Mouse (Mus musculus) liver, embryonic 14.5 days (tissue): Measurements from ENCODE around the gene Mprip. TPM values are rescaled to one million over a fixed set of nuclear protein-coding genes. Genes with fewer than 3 reads are reported as not detected.
"Not testable (repeated sequence)": the region's sequence is repeated elsewhere in the genome, so short reads cannot be mapped to it uniquely, and the experiment has no call there.

Source experiments
- ATAC-seq: fragments of 200-750 bp; cut with Nextera tagmentation; 2 replicates; pipeline ENCODE4 v1.8.0; 2017; ENCODE audit warnings: moderate number of reproducible peaks, mild to moderate bottlenecking, moderate library complexity; ENCODE audit not compliant: insufficient read depth
- DNase-seq, 3 experiments: peaks; one replicate each; pipeline ENCODE4 v3.0.0-alpha.2; 2012 to 2013; ENCODE audit warnings: low read depth in 3 of 3, low spot score in 3 of 3
- H3K27ac ChIP-seq: fragments of 300-500 bp; sonication (generic); 2 replicates; pipeline ENCODE4 v1.5.1; 2014; ENCODE audit warnings: moderate library complexity, mild to moderate bottlenecking, control low read depth, inconsistent platforms
- H3K27me3 ChIP-seq: fragments of 300-500 bp; sonication (generic); 2 replicates; pipeline ENCODE4 v1.6.1; 2014; ENCODE audit warnings: mild to moderate bottlenecking, low read length, moderate library complexity; ENCODE audit not compliant: control insufficient read depth, insufficient read depth
- H3K36me3 ChIP-seq: fragments of 300-500 bp; sonication (generic); replicated peaks from 2 replicates; pipeline ENCODE4 v1.6.1; 2014; ENCODE audit warnings: low read depth; ENCODE audit not compliant: control insufficient read depth, insufficient read depth
- H3K4me1 ChIP-seq, 2 experiments: fragments of 200-500 bp in 1 of 2; fragments of 300-500 bp in 1 of 2; sonication (generic) in 1 of 2; replicated peaks; 2 replicates each; pipeline ENCODE4 v1.6.1; 2012 to 2014; ENCODE audit warnings: antibody characterized with exemption in 1 of 2, inconsistent platforms in 1 of 2, low read length in 1 of 2; ENCODE audit not compliant: control insufficient read depth in 2 of 2, insufficient read depth in 2 of 2
- H3K4me2 ChIP-seq: fragments of 300-500 bp; sonication (generic); 2 replicates; pipeline ENCODE4 v1.6.1; 2014; ENCODE audit warnings: low read depth, mild to moderate bottlenecking, control low read depth, moderate library complexity
- H3K4me3 ChIP-seq, 2 experiments: fragments of 200-500 bp in 1 of 2; fragments of 300-500 bp in 1 of 2; sonication (generic) in 1 of 2; 2 replicates each; pipeline ENCODE4 v1.5.1; 2012 to 2014; ENCODE audit warnings: low read depth in 2 of 2, low read length in 2 of 2, mild to moderate bottlenecking in 2 of 2, control low read depth in 1 of 2, inconsistent platforms in 1 of 2, moderate library complexity in 1 of 2; ENCODE audit not compliant: insufficient read depth in 1 of 2
- H3K9ac ChIP-seq: fragments of 300-500 bp; sonication (generic); replicated peaks from 2 replicates; pipeline ENCODE4 v1.6.1; 2014; ENCODE audit warnings: mild to moderate bottlenecking, control low read depth, moderate library complexity
- H3K9me3 ChIP-seq: fragments of 300-500 bp; sonication (generic); 2 replicates; pipeline ENCODE4 v1.6.1; 2016; ENCODE audit warnings: low read length, mixed read lengths; ENCODE audit not compliant: control insufficient read depth
- CTCF ChIP-seq: IDR thresholded peaks from 2 replicates; pipeline ENCODE4 v1.5.1; 2016; ENCODE audit warnings: antibody characterized with exemption, low read depth, control low read depth
- EP300 ChIP-seq: IDR thresholded peaks from 2 replicates; pipeline ENCODE4 v1.6.1; 2016; ENCODE audit warnings: antibody characterized with exemption, low read depth
- WGBS: fragments of 180-500 bp; shearing (Covaris S2); extraction: QIAGEN DNeasy Blood & Tissue Kit; methylation state at CpG from one replicate; pipeline ENCODE4 v1.1.7; 2014; ENCODE audit not compliant: insufficient replicate concordance; 5-methylcytosine and 5-hydroxymethylcytosine counted together
- polyA plus RNA-seq, 2 experiments: library from polyadenylated mRNA; depleted of rRNA in 1 of 2; stranded (reverse) in 1 of 2; unstranded in 1 of 2; fragments of >200 nt; fragmentation: Nextera tagmentation in 1 of 2; extraction: Ambion mirVana in 1 of 2; gene quantifications; 2 replicates each; pipeline versions ENCODE4 v1.2.1 to v1.2.3; 2012 to 2014

The Mprip gene
- 10.8 and 14.6 TPM in 2 replicates for polyA plus RNA-seq (2012; rRNA removed)
- 10.2 and 15.7 TPM in 2 replicates for polyA plus RNA-seq (2014; fragmentation: Nextera tagmentation; extraction: Ambion mirVana)

- Histone ChIP-seq H3K9ac (peak within 1 kb of the TSS; percentile 60), H3K9me3 (no peaks in the 10 kb centered on the region), H3K4me1 (peaks cover 13 to 24% of the 10 kb centered on the region in 2 experiments), H3K4me3 (peak within 1 kb of the TSS; percentile 72 to 73), H3K36me3 (no peaks in the 10 kb centered on the region), H3K27me3 (no peaks in the 10 kb centered on the region), H3K27ac (no peak within 1 kb of the TSS), H3K4me2 (peak within 1 kb of the TSS; percentile 94)
- 81% methylated on average over 3 of the region's 3 CpGs for WGBS
- DNase-seq (no peak), ATAC-seq (no peak)
- TF ChIP-seq EP300: no peak
- TF ChIP-seq CTCF: no peak
Measured at GRCm38 (mm10) chr11:59661005-59661404, at the start of gene Mprip. Gene Mprip, plus strand, starts transcription at chr11:59661305.

GRCm38 (mm10) chr11:59611646-59612045, 49.5 kb upstream of the Mprip start:
- TF ChIP-seq EP300 (no peak), CTCF (no peak)
- H3K27me3 ChIP-seq: no peaks in the 10 kb centered on the region
- DNase-seq: no peak

GRCm38 (mm10) chr11:59614120-59614519, 47.0 kb upstream of the Mprip start:
- Histone ChIP-seq H3K27me3 (no peaks in the 10 kb centered on the region), H3K36me3 (no peaks in the 10 kb centered on the region), H3K27ac (no peak overlapping the region), H3K4me3 (no peak overlapping the region), H3K4me2 (no peak overlapping the region), H3K4me1 (no peaks in the 10 kb centered on the region), H3K9me3 (no peaks in the 10 kb centered on the region), H3K9ac (no peak overlapping the region)
- no peak for TF ChIP-seq EP300
- TF ChIP-seq CTCF: peak; percentile 21; the same call in 1 of the 2 replicates
- ATAC-seq (no peak), DNase-seq (no peak)
- 54% methylated on average over 4 of the region's 4 CpGs for WGBS

More at GRCm38 (mm10) chr11:59611646-59612045, 49.5 kb upstream of the Mprip start:
- H3K4me1 ChIP-seq: no peaks in the 10 kb centered on the region
- H3K4me3 ChIP-seq: no peak overlapping the region
- H3K9me3 ChIP-seq: no peaks in the 10 kb centered on the region
- H3K27ac ChIP-seq: no peak overlapping the region
- H3K36me3 ChIP-seq: no peaks in the 10 kb centered on the region
- no peak for ATAC-seq
- 60% methylated on average over 5 of the region's 5 CpGs for WGBS
- no peak overlapping the region for H3K4me2 ChIP-seq
- no peak overlapping the region for H3K9ac ChIP-seq

DNA sequence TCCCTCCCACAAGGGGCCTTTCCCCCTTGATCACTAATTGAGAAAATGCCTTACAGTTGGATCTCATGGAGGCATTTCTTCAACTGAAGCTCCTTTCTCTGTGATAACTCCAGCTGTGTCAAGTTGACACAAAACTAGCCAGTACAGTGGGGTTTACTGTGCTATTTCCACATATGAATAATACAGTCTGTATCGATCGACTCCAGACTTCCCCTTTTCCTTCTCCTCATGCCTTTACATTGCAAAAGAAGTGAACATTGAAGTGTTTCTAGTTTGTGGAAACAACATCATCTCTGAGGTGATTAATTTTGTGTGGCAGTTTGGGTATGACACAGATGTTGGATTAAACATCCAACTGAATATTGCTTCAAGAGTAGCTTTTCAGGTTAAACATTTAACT, 44.1 kb upstream of the Mprip start:
- WGBS: 63% methylated on average over 2 of the region's 2 CpGs
- not testable (repeated sequence) for H3K36me3 ChIP-seq, H3K9me3 ChIP-seq, DNase-seq, ATAC-seq, H3K4me3 ChIP-seq, H3K4me1 ChIP-seq, H3K27ac ChIP-seq, H3K27me3 ChIP-seq, H3K9ac ChIP-seq, H3K4me2 ChIP-seq

DNA sequence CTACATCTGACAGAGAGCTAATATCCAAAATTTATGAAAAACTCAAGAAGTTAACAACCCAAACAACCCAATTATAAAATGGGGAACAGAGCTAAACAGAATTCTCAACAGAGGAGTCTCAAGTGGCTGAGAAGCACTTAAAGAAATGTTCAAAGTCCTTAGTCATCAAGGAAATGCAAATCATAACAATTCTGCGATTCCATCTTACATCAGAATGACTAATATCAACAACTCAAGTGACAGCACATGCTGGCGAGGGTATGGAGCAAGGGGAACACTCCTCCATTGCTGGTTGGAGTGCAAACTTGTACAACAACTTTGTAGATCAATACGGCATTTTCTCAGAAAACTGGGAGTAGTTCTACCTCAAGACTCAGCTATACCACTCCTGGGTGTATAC, 38.9 kb upstream of the Mprip start:
- DNase-seq (no peak), ATAC-seq (no peak)
- Histone ChIP-seq H3K4me2 (no peak overlapping the region), H3K9ac (no peak overlapping the region), H3K9me3 (no peaks in the 10 kb centered on the region), H3K4me1 (no peaks in the 10 kb centered on the region), H3K27ac (no peak overlapping the region), H3K4me3 (no peak overlapping the region), H3K36me3 (no peaks in the 10 kb centered on the region), H3K27me3 (no peaks in the 10 kb centered on the region)
- WGBS: 50% methylated on average over 3 of the region's 3 CpGs
- TF ChIP-seq EP300: no peak
- no peak for TF ChIP-seq CTCF
